Mouse (Mus musculus) kidney, postnatal 10 days (tissue): ENCODE results near the gene Ust.

Experiments used
- DNase-seq: peaks from one replicate; pipeline ENCODE4 v3.0.0; 2021; ENCODE audit warnings: mixed read lengths

Gene Ust

DNA sequence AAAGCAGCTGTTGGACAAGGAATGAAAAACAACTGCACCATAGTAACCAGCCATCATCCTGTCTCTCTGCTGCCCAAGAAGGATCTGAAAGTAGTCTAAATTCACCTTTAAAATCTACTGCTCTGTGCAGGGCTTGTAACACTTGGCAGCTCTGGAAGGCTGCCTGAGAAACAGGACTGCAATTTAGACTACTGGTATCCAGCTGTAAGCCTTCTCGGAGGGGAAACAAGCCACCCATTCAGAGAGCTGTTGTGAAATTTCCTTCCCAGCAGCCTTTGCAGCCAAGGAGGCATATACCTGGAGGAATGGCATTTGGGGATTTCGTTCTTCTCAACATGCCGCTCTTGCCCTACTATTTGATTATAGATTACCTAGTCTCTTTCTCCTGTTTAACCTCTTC, 345.6 kb downstream of the Ust start:
- no peak for DNase-seq

DNA sequence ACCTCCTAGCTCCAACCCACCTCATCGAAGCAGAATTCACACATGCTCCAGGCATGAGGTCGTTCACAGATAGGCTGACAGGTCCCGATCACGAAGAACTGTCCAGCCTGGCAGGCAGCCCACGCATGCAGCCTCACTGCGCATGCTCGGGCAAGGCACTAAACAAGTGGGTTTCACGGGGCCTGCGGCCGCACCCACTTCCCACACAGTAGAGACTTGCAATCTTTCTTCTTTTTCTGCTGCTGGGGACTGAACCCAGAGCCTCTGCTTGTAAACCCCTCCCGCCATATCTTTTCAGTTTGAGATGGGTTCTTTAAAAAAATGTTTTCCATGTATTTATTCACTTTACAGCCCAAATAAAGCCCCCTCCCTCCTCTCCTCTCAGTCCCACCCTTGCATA, 347.1 kb downstream of the Ust start:
- no peak for DNase-seq
